8 mouse cellular contexts compared by ENCODE assay signal in genomic region chr12:55599639-55600502, GRCm38 (mm10). TPM values are rescaled to one million over a fixed set of nuclear protein-coding genes. Genes with fewer than 3 reads are reported as not detected.
A peak's percentile ranks its signal among the peaks of the same experiment; 100 is the strongest.
DNase-seq lines count a peak whose midpoint lies in the region; ATAC-seq and TF ChIP-seq lines count a peak whose summit lies in the region.

No protein-coding gene starts in this region.

- no peaks in the 10 kb centered on the region for H3K9me3 ChIP-seq in ES-E14 (ENCODE audit: control insufficient read depth, insufficient read depth, low read depth, low read length)
- H3K9me3 ChIP-seq in forebrain, embryonic 14.5 days (replicated peaks; ENCODE audit: control insufficient read depth, low read length): no peaks in the 10 kb centered on the region

- intact Hi-C loops in heart, postnatal 36 days (cut with DNase I): no loop called here

- under 1% methylated on average over 105 of the region's 109 CpGs for WGBS in forebrain, embryonic 14.5 days

- peak; percentile 41 for DNase-seq in ES-E14 (ENCODE audit: low read depth, low spot score)
- peak; percentile 90 for DNase-seq in adrenal gland, postnatal 10 days
- DNase-seq in forebrain, embryonic 14.5 days (ENCODE audit: low spot score): peak; percentile 33
- peak; percentile 58 to 71 for DNase-seq in heart, postnatal 36 days
- peak; percentile 88 to 89 for DNase-seq in kidney, postnatal 4 days
- peak; percentile 40 for DNase-seq in right cerebral cortex, postnatal 25 days

- no peaks in the 10 kb centered on the region for H3K36me3 ChIP-seq in ES-E14 (ENCODE audit: control insufficient read depth, insufficient read depth, low read length, poor library complexity, severe bottlenecking)
- no peaks in the 10 kb centered on the region; the same call in 1 of the 2 replicates for H3K36me3 ChIP-seq in forebrain, embryonic 14.5 days (ENCODE audit: control insufficient read depth, insufficient read depth, low read length)

- in situ Hi-C loops in ES-E14 (cut with MboI; ENCODE audit: low sequenced_read_pairs in 2 of 2, unreplicated experiment in 2 of 2): no loop called here

- no peak overlapping the region for H3K9ac ChIP-seq in ES-E14 (ENCODE audit: insufficient read depth, low read depth, low read length, poor library complexity, severe bottlenecking)
- peak overlapping the region; percentile 54 for H3K9ac ChIP-seq in forebrain, embryonic 14.5 days (ENCODE audit: low read length)

- H3K4me1 ChIP-seq in ES-E14 (ENCODE audit: control insufficient read depth in 2 of 2, insufficient read depth in 2 of 2, low read length in 2 of 2, poor library complexity in 1 of 2): no peaks in the 10 kb centered on the region
- H3K4me1 ChIP-seq in forebrain, embryonic 14.5 days (ENCODE audit: control insufficient read depth, insufficient read depth, low read length): peaks cover 5% of the 10 kb centered on the region

- H3K4me2 ChIP-seq in forebrain, embryonic 14.5 days (ENCODE audit: low read length): peak overlapping the region; percentile 93

- peaks cover 46% of the 10 kb centered on the region for H3K27me3 ChIP-seq in forebrain, embryonic 14.5 days (replicated peaks; ENCODE audit: control insufficient read depth, insufficient read depth, low read length)

- peak; percentile 57 for ATAC-seq in forebrain, embryonic 14.5 days
- peak; percentile 57 for ATAC-seq in megakaryocyte, adult 5-6 weeks (ENCODE audit: poor library complexity, severe bottlenecking)
- no peak for ATAC-seq in inflammation-experienced regulatory T-cells, adult 6 months

- no peak overlapping the region for H3K27ac ChIP-seq in ES-E14 (ENCODE audit: insufficient read depth, low read depth, low read length, poor library complexity, severe bottlenecking)
- H3K27ac ChIP-seq in forebrain, embryonic 14.5 days (ENCODE audit: low read depth, low read length): no peak overlapping the region

- H3K4me3 ChIP-seq in ES-E14 (ENCODE audit: insufficient read depth in 1 of 2, low read depth in 1 of 2, low read length in 2 of 2, poor library complexity in 1 of 2, severe bottlenecking in 1 of 2): peak overlapping the region; percentile 65 to 74
- H3K4me3 ChIP-seq in forebrain, embryonic 14.5 days (ENCODE audit: low read depth, low read length): peak overlapping the region; percentile 48

TF ChIP-seq in ES-E14, 5 proteins besides CTCF, POLR2A, EP300 and RAD21:
- TF ChIP-seq ZNF384 (IDR thresholded peaks at IDR 0.05; ENCODE audit: low read depth, low read length) (no peak), HCFC1 (IDR thresholded peaks at IDR 0.05; ENCODE audit: borderline replicate concordance, insufficient read depth, low read length) (peak; percentile 66; the same call in 1 of the 2 replicates)

RNA-seq across cellular contexts. Expression of gene Insm2, which starts 0.6 kb away (rescaled TPM):
- total RNA-seq in ES-E14 (2012; rRNA removed): 0.16 TPM in 1 of 2 replicates, not detected in the other
- 1 to 10 TPM; 1.4 to 2.0 TPM for total RNA-seq in adrenal gland, postnatal 10 days (2021)
- 1.9 and 2.3 TPM in 2 replicates for polyA plus RNA-seq in forebrain, embryonic 14.5 days (2014; fragmentation: Nextera tagmentation; extraction: Ambion mirVana)
- total RNA-seq in heart, postnatal 36 days (2021): not detected
- total RNA-seq in megakaryocyte, adult 5-6 weeks (2015): not detected in 2 replicates
- not detected in 2 replicates for total RNA-seq in megakaryocyte, adult 5-6 weeks (2017)
- polyA plus RNA-seq in inflammation-experienced regulatory T-cells, adult 6 months (2017; shearing (Covaris generic)): under 1 TPM; 0.18 to 0.34 (median 0.21) TPM

RNA-seq across cellular contexts. Expression of gene Aldoart2, which starts 34.8 kb away (rescaled TPM):
- 0.13 and 0.21 TPM in 2 replicates for total RNA-seq in ES-E14 (2012; rRNA removed)
- not detected for total RNA-seq in adrenal gland, postnatal 10 days (2021)
- not detected in 2 replicates for polyA plus RNA-seq in forebrain, embryonic 14.5 days (2014; fragmentation: Nextera tagmentation; extraction: Ambion mirVana)
- total RNA-seq in heart, postnatal 36 days (2021): not detected
- total RNA-seq in megakaryocyte, adult 5-6 weeks (2015): not detected in 2 replicates
- total RNA-seq in megakaryocyte, adult 5-6 weeks (2017): not detected in 2 replicates
- polyA plus RNA-seq in inflammation-experienced regulatory T-cells, adult 6 months (2017; shearing (Covaris generic)): under 1 TPM in 2 of 3 experiments, not detected in 1; 0.23 to 0.40 TPM

Comparison
In these comparisons a context has a peak if more than half of its experiments do, and no peak if none do; other contexts are left out.
1. DNase-seq: peak in every context shown above with its lines; median percentile 90 in adrenal gland, postnatal 10 days; 88 in kidney, postnatal 4 days; 64 in heart, postnatal 36 days; 41 in ES-E14; 40 in right cerebral cortex, postnatal 25 days; 33 in forebrain, embryonic 14.5 days.